Mouse (Mus musculus): ENCODE data around the gene Rpl36. TPM values are rescaled to one million over a fixed set of nuclear protein-coding genes. Genes with fewer than 3 reads are reported as not detected.
A peak's percentile ranks its signal among the peaks of the same experiment; 100 is the strongest.

Rpl36 gene
- polyA plus RNA-seq (2015; fragmentation: Nextera tagmentation; extraction: Ambion mirVana) = 1,436 and 1,479 TPM in 2 replicates

DNA sequence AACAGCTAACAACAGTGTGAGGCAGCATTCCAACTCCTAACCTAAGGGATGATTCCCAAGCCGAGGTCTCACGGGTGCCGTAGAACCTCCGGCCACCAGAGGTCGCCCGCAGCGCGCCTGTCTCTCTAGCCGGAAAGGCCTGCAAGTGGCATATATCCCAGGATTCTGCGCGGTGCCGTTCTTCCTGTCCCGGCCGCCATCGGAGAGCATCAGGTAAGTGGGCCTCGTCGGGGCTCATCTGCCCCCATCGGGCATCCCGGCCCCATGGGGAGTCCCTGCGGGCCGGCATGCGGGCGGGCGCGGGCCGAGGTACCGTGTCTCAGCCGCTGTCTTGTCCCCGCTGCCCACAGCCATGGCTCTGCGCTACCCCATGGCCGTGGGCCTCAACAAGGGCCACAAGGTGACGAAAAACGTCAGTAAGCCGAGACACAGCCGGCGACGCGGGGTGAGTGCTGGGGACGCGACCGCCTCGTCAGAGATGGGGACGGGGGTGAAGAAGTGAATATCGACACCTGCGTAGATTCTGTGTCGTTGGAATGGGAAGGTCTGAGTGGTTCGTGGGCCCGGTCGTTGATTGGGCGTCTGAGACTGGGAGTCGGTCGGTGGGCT is at the start of gene Rpl36:
Rpl36 (plus strand) TSS at position 181 of the 609 bp plus-strand sequence.
- under 1% methylated on average over 52 of the region's 52 CpGs for WGBS (ENCODE audit: insufficient replicate concordance)
- Histone ChIP-seq H3K27me3 (ENCODE audit: insufficient read depth, low read length) (no peaks in the 10 kb centered on the region), H3K9me3 (ENCODE audit: low read length) (no peaks in the 10 kb centered on the region), H3K9ac (replicated peaks) (peak within 1 kb of the TSS; percentile 75), H3K4me2 (ENCODE audit: low read depth, low read length) (peak within 1 kb of the TSS; percentile 93), H3K27ac (ENCODE audit: low read depth) (peak within 1 kb of the TSS; percentile 86), H3K4me3 (ENCODE audit: low read depth, low read length) (peak within 1 kb of the TSS; percentile 61), H3K4me1 (ENCODE audit: insufficient read depth) (peaks cover 41% of the 10 kb centered on the region), H3K36me3 (replicated peaks; ENCODE audit: insufficient read depth, low read length) (peaks cover 36% of the 10 kb centered on the region)
- peak; percentile 99 for TF ChIP-seq CTCF (IDR thresholded peaks at IDR 0.05; ENCODE audit: low read depth)
- no peak; the same call in 1 of the 2 replicates for TF ChIP-seq EP300 (IDR thresholded peaks at IDR 0.05; ENCODE audit: low read depth)
- DNase-seq = peak; percentile 95
- ATAC-seq = peak; percentile 58

GRCm38 (mm10) chr17:56566293-56566692 is 46.9 kb upstream of the Rpl36 start:
- no peaks in the 10 kb centered on the region for H3K27me3 ChIP-seq (ENCODE audit: insufficient read depth, low read length)
- no peak overlapping the region for H3K4me3 ChIP-seq (ENCODE audit: low read depth, low read length)
- TF ChIP-seq EP300 (IDR thresholded peaks at IDR 0.05; ENCODE audit: low read depth) = no peak
- no peak for TF ChIP-seq CTCF (IDR thresholded peaks at IDR 0.05; ENCODE audit: low read depth)
- no peak overlapping the region for H3K9ac ChIP-seq (replicated peaks)
- no peak for ATAC-seq
- no peaks in the 10 kb centered on the region for H3K9me3 ChIP-seq (ENCODE audit: low read length)
- no peaks in the 10 kb centered on the region for H3K4me1 ChIP-seq (ENCODE audit: insufficient read depth)
- DNase-seq = no peak
- H3K27ac ChIP-seq (ENCODE audit: low read depth) = no peak overlapping the region
- H3K36me3 ChIP-seq (replicated peaks; ENCODE audit: insufficient read depth, low read length) = peaks cover 98% of the 10 kb centered on the region
- no peak overlapping the region for H3K4me2 ChIP-seq (ENCODE audit: low read depth, low read length)
- 96% methylated on average over 29 of the region's 29 CpGs for WGBS (ENCODE audit: insufficient replicate concordance)

DNA sequence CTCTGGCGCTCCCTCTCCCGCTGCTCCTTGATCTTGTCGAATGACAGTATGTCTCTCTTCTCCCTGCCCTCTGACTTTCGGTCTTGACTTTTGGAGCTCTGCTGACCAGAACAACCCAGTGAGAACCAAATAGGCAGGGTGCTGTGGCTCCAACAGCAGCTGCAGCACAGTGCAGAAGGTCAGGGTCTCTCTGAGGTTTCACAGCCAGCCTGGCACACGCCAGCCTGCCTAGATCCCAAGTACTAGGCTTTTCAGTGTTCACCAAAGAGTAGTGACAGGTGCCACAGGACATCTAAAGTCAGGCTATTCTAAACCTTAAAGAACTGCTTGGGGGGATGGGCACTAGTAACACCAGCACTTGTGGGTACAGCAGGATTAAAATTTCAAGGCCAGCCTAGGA is 46.3 kb upstream of the Rpl36 start:
- no peaks in the 10 kb centered on the region for H3K4me1 ChIP-seq (ENCODE audit: insufficient read depth)
- H3K4me2 ChIP-seq (ENCODE audit: low read depth, low read length) = no peak overlapping the region
- H3K9ac ChIP-seq (replicated peaks) = no peak overlapping the region
- ATAC-seq (no peak), DNase-seq (no peak)
- no peak overlapping the region for H3K27ac ChIP-seq (ENCODE audit: low read depth)
- TF ChIP-seq CTCF (IDR thresholded peaks at IDR 0.05; ENCODE audit: low read depth) = no peak
- no peak for TF ChIP-seq EP300 (IDR thresholded peaks at IDR 0.05; ENCODE audit: low read depth)
- H3K4me3 ChIP-seq (ENCODE audit: low read depth, low read length) = no peak overlapping the region
- H3K36me3 ChIP-seq (replicated peaks; ENCODE audit: insufficient read depth, low read length) = peaks cover 98% of the 10 kb centered on the region
- WGBS (ENCODE audit: insufficient replicate concordance) = 96% methylated on average over 5 of the region's 5 CpGs
- H3K27me3 ChIP-seq (ENCODE audit: insufficient read depth, low read length) = no peaks in the 10 kb centered on the region
- H3K9me3 ChIP-seq (ENCODE audit: low read length) = no peaks in the 10 kb centered on the region

GRCm38 (mm10) chr17:56567370-56567769 is 45.8 kb upstream of the Rpl36 start:
- Histone ChIP-seq H3K4me2 (ENCODE audit: low read depth, low read length) (no peak overlapping the region), H3K27ac (ENCODE audit: low read depth) (no peak overlapping the region), H3K27me3 (ENCODE audit: insufficient read depth, low read length) (no peaks in the 10 kb centered on the region), H3K4me1 (ENCODE audit: insufficient read depth) (no peaks in the 10 kb centered on the region), H3K4me3 (ENCODE audit: low read depth, low read length) (no peak overlapping the region), H3K9me3 (ENCODE audit: low read length) (no peaks in the 10 kb centered on the region), H3K36me3 (replicated peaks; ENCODE audit: insufficient read depth, low read length) (peaks cover 98% of the 10 kb centered on the region), H3K9ac (replicated peaks) (no peak overlapping the region)
- DNase-seq (no peak), ATAC-seq (no peak)
- WGBS (ENCODE audit: insufficient replicate concordance) = 69% methylated on average over 4 of the region's 4 CpGs
- TF ChIP-seq CTCF (IDR thresholded peaks at IDR 0.05; ENCODE audit: low read depth) = no peak
- no peak for TF ChIP-seq EP300 (IDR thresholded peaks at IDR 0.05; ENCODE audit: low read depth)

DNA sequence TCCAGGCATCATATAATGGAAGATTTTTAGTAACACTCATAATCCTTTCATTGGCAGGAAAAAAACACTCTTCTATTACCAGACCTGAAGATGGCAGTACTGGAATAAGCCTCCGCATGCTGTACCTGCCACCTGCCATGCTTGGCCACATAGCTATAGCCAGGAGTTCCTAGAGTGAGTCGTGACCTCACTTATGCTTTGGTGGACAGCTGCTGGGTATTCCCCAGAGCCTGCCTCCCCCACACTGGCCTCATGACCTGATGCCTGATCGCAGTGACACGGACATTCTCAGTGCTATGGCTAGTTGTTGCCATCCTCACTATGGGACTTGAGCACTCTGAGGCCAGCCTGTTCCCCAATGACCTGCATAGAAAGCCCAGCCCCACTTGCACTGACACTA is 42.9 kb upstream of the Rpl36 start:
- no peak for DNase-seq

DNA sequence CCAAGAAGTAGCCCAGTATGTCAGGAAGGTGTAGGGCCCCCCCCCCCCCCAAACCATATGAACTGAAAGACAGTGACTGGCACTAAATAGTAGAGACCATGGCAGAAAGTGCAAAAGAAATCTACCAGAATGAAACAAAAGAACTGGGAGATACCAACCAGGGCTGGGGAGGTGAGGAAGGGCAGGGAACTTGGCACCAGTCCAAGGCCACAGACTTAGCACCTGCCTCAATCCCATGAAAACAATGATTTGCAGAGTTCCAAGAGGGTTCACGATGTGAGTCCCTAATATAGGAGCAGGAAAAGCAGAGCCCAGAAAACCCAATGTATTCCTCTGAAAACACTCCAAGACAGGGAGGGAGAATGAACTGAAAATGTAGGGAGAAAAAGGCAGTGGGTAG is 41.1 kb upstream of the Rpl36 start:
- Histone ChIP-seq H3K36me3 (replicated peaks; ENCODE audit: insufficient read depth, low read length) (peaks cover 89% of the 10 kb centered on the region), H3K4me3 (ENCODE audit: low read depth, low read length) (no peak overlapping the region), H3K9me3 (ENCODE audit: low read length) (no peaks in the 10 kb centered on the region), H3K4me1 (ENCODE audit: insufficient read depth) (0 out of 2 replicates have a peak, but pooled peaks cover 3% of the 10 kb centered on the region), H3K9ac (replicated peaks) (no peak overlapping the region), H3K27me3 (ENCODE audit: insufficient read depth, low read length) (no peaks in the 10 kb centered on the region), H3K4me2 (ENCODE audit: low read depth, low read length) (no peak overlapping the region), H3K27ac (ENCODE audit: low read depth) (no peak overlapping the region)
- DNase-seq (no peak), ATAC-seq (no peak)
- no peak for TF ChIP-seq CTCF (IDR thresholded peaks at IDR 0.05; ENCODE audit: low read depth)
- TF ChIP-seq EP300 (IDR thresholded peaks at IDR 0.05; ENCODE audit: low read depth) = no peak
- WGBS (ENCODE audit: insufficient replicate concordance) = 61% methylated on average over 1 of the region's 1 CpGs

More for the DNA sequence above, 42.9 kb upstream of the Rpl36 start:
- no peak overlapping the region for H3K9ac ChIP-seq (replicated peaks)
- no peaks in the 10 kb centered on the region for H3K9me3 ChIP-seq (ENCODE audit: low read length)
- H3K4me3 ChIP-seq (ENCODE audit: low read depth, low read length) = no peak overlapping the region
- 0 out of 2 replicates have a peak, but pooled peaks cover 3% of the 10 kb centered on the region for H3K4me1 ChIP-seq (ENCODE audit: insufficient read depth)
- no peak overlapping the region for H3K4me2 ChIP-seq (ENCODE audit: low read depth, low read length)
- WGBS (ENCODE audit: insufficient replicate concordance) = 93% methylated on average over 4 of the region's 4 CpGs
- H3K27ac ChIP-seq (ENCODE audit: low read depth) = no peak overlapping the region
- TF ChIP-seq EP300 (IDR thresholded peaks at IDR 0.05; ENCODE audit: low read depth) = no peak
- TF ChIP-seq CTCF (IDR thresholded peaks at IDR 0.05; ENCODE audit: low read depth) = no peak
- H3K36me3 ChIP-seq (replicated peaks; ENCODE audit: insufficient read depth, low read length) = peaks cover 96% of the 10 kb centered on the region
- H3K27me3 ChIP-seq (ENCODE audit: insufficient read depth, low read length) = no peaks in the 10 kb centered on the region
- ATAC-seq = no peak

Measured in liver, postnatal 0 days (tissue).